ENCODE assay signal across 19 mouse cellular contexts in the genomic region with DNA sequence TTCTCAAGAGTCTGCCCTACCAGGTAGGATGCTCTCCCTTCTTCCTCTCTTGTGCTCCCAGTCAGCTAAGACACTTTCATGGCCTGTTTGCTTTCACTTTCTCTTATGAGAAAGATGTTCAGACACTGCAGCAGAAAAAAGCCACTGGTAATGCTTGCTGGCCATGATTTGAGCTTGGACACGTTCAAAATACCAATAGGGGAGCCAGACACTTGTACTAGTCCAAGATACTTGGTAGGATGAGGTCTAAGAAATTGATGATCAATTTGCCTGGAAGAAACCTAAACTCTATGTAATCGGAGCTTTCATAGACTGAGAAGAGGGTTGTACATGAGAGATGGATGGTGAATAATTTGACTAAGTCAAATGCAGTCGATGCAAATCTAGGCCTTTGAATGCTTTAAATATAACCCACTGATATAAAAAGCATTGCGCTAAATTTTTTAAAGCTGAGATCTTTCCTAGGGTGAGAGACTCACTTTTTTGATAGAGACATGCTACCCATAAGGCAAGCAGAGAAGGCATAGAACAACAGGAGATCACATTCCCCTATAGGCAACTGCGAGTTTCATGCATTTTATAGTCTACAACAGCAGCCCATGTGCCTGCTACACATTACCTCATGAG. TPM values are rescaled to one million over a fixed set of nuclear protein-coding genes. Genes with fewer than 3 reads are reported as not detected.
"Had no signal": no experiment of that assay in that cellular context is flagged by ENCODE, and none has a peak within 500 bp of the region (broad histone marks: within the 10 kb centered on the region; RNA-seq: fewer than 3 reads in every experiment).

No protein-coding gene starts in this region.

- H3K27ac ChIP-seq: liver, embryonic 13.5 days; midbrain, embryonic 15.5 days; neural tube, embryonic 12.5 days; neural tube, embryonic 15.5 days had no signal

- DNase-seq: kidney, adult 9 months; kidney, postnatal 14 days; kidney, postnatal 4 days; liver, embryonic 13.5 days; lung, adult 2 months; lung, postnatal 14 days; lung, postnatal 4 days; right cerebral cortex, adult 18-20 months; right cerebral cortex, postnatal 14 days; right cerebral cortex, postnatal 4 days; thymus, adult 2 months; thymus, postnatal 14 days; thymus, postnatal 4 days had no signal

- H3K27me3 ChIP-seq: liver, embryonic 13.5 days; midbrain, embryonic 15.5 days; neural tube, embryonic 12.5 days; neural tube, embryonic 15.5 days had no signal

- H3K9ac ChIP-seq: liver, embryonic 13.5 days; midbrain, embryonic 15.5 days; neural tube, embryonic 12.5 days; neural tube, embryonic 15.5 days had no signal

- H3K9me3 ChIP-seq: liver, embryonic 13.5 days; midbrain, embryonic 15.5 days; neural tube, embryonic 12.5 days; neural tube, embryonic 15.5 days had no signal

- H3K4me2 ChIP-seq: liver, embryonic 13.5 days; midbrain, embryonic 11.5 days; midbrain, embryonic 15.5 days; neural tube, embryonic 12.5 days; neural tube, embryonic 15.5 days had no signal

- H3K4me3 ChIP-seq: liver, embryonic 13.5 days; midbrain, embryonic 15.5 days; neural tube, embryonic 12.5 days; neural tube, embryonic 15.5 days had no signal

- H3K36me3 ChIP-seq: liver, embryonic 13.5 days; midbrain, embryonic 15.5 days; neural tube, embryonic 12.5 days; neural tube, embryonic 15.5 days had no signal

RNA-seq across cellular contexts. Expression of gene Smpd3, which starts 27.6 kb away (rescaled TPM):
- total RNA-seq: megakaryocyte progenitor cell, adult 5-6 weeks; megakaryocyte-erythroid progenitor cell, adult 5-6 weeks had no signal
